Mouse (Mus musculus) kidney, embryonic 16.5 days (tissue): ENCODE results near the gene Ccdc58. TPM values are rescaled to one million over a fixed set of nuclear protein-coding genes. Genes with fewer than 3 reads are reported as not detected.
A peak's percentile ranks its signal among the peaks of the same experiment; 100 is the strongest.
"Not testable (repeated sequence)": the region's sequence is repeated elsewhere in the genome, so short reads cannot be mapped to it uniquely, and the experiment has no call there.

Experiments
- ATAC-seq: fragments of 200-750 bp; cut with Nextera tagmentation; 2 replicates; pipeline ENCODE4 v1.8.0; 2017; ENCODE audit warnings: moderate TSS enrichment; ENCODE audit not compliant: low FRiP score, low TSS enrichment
- H3K27ac ChIP-seq: fragments of 300-500 bp; sonication (generic); 2 replicates; pipeline ENCODE4 v1.5.1; 2014; ENCODE audit warnings: low read length
- H3K27me3 ChIP-seq: fragments of 300-500 bp; sonication (generic); 2 replicates; pipeline ENCODE4 v1.6.1; 2014; ENCODE audit warnings: low read length, control low read depth, mixed read lengths; ENCODE audit not compliant: insufficient read depth
- H3K36me3 ChIP-seq: fragments of 300-500 bp; sonication (generic); 2 replicates; pipeline ENCODE4 v1.6.1; 2014; ENCODE audit warnings: low read length, control low read depth, mixed read lengths; ENCODE audit not compliant: insufficient read depth
- H3K4me1 ChIP-seq: fragments of 300-500 bp; sonication (generic); 2 replicates; pipeline ENCODE4 v1.6.1; 2014; ENCODE audit warnings: low read length, control low read depth, mixed read lengths; ENCODE audit not compliant: insufficient read depth
- H3K4me2 ChIP-seq: fragments of 300-500 bp; sonication (generic); replicated peaks from 2 replicates; pipeline ENCODE4 v1.6.1; 2014; ENCODE audit warnings: low read depth, low read length
- H3K4me3 ChIP-seq: fragments of 300-500 bp; sonication (generic); 2 replicates; pipeline ENCODE4 v1.5.1; 2014; ENCODE audit warnings: mild to moderate bottlenecking, low read length
- H3K9ac ChIP-seq: fragments of 300-500 bp; sonication (generic); replicated peaks from 2 replicates; pipeline ENCODE4 v1.6.1; 2014; ENCODE audit warnings: low read length
- H3K9me3 ChIP-seq: fragments of 300-500 bp; sonication (generic); 2 replicates; pipeline ENCODE4 v1.6.1; 2016; ENCODE audit warnings: low read length, control low read depth
- WGBS: fragments of 180-500 bp; shearing (Covaris S2); extraction: QIAGEN DNeasy Blood & Tissue Kit; methylation state at CpG from one replicate; pipeline ENCODE4 v1.1.7; 2014; 5-methylcytosine and 5-hydroxymethylcytosine counted together
- polyA plus RNA-seq: library from polyadenylated mRNA; unstranded; fragments of >200 nt; fragmentation: Nextera tagmentation; extraction: Ambion mirVana; gene quantifications from 2 replicates; pipeline ENCODE4 v1.2.1, GENCODE M21; 2015

Ccdc58 gene
- polyA plus RNA-seq, 1 experiment from 2014 or later, result 80.7 TPM

- Histone ChIP-seq H3K27me3 (no peaks in the 10 kb centered on the region), H3K4me1 (no peaks in the 10 kb centered on the region), H3K9me3 (peaks cover 4% of the 10 kb centered on the region; the same call in 1 of the 2 replicates), H3K9ac (no peak overlapping the region), H3K4me2 (no peak overlapping the region), H3K27ac (no peak overlapping the region), H3K36me3 (no peaks in the 10 kb centered on the region), H3K4me3 (no peak overlapping the region)
- ATAC-seq, result no peak
- 95% methylated on average over 1 of the region's 1 CpGs for WGBS
Observed at GRCm38 (mm10) chr16:36101526-36101925, 30.0 kb downstream of the Ccdc58 start.

DNA sequence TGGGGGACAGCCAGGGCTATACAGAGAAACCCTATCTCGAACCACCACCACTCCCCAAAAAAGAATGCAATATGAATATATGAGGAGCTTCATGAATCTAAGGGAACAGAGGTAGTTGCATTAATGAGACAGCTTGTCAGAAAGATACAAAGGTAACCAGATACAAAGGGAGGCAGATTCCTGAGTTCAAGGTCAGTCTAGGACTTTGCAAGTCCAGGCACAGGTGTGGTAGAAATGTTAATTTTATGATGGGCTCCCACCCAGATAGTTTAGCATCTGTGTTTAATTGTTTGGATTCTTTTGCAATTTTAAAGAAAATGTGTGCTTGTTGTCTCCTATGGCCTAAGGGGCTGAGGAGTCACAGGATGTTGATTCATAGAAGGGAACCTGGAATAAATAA is 30.7 kb downstream of the Ccdc58 start:
- Histone ChIP-seq H3K4me3 (no peak overlapping the region), H3K27ac (no peak overlapping the region), H3K36me3 (no peaks in the 10 kb centered on the region), H3K9me3 (peaks cover 4% of the 10 kb centered on the region; the same call in 1 of the 2 replicates), H3K4me2 (no peak overlapping the region), H3K4me1 (no peaks in the 10 kb centered on the region), H3K9ac (no peak overlapping the region), H3K27me3 (no peaks in the 10 kb centered on the region)
- ATAC-seq, result no peak
- WGBS, result 86% methylated on average over 1 of the region's 1 CpGs

- H3K27ac ChIP-seq, H3K4me3 ChIP-seq, H3K27me3 ChIP-seq, H3K9ac ChIP-seq, H3K4me1 ChIP-seq, H3K36me3 ChIP-seq, H3K9me3 ChIP-seq, ATAC-seq, H3K4me2 ChIP-seq: not testable (repeated sequence)
Observed at GRCm38 (mm10) chr16:36111486-36111885, 40.0 kb downstream of the Ccdc58 start.

GRCm38 (mm10) chr16:36115751-36116150 is 44.3 kb downstream of the Ccdc58 start:
- ATAC-seq, H3K4me2 ChIP-seq, H3K27ac ChIP-seq, H3K9ac ChIP-seq, H3K27me3 ChIP-seq, H3K9me3 ChIP-seq, H3K36me3 ChIP-seq, H3K4me1 ChIP-seq, H3K4me3 ChIP-seq: not testable (repeated sequence)
- 91% methylated on average over 6 of the region's 6 CpGs for WGBS

GRCm38 (mm10) chr16:36128092-36128491 is 56.6 kb downstream of the Ccdc58 start:
- ATAC-seq, result peak; percentile 57; the same call in 1 of the 2 replicates
- no peak overlapping the region for H3K4me3 ChIP-seq
- no peaks in the 10 kb centered on the region for H3K4me1 ChIP-seq
- H3K36me3 ChIP-seq, result no peaks in the 10 kb centered on the region
- no peak overlapping the region for H3K27ac ChIP-seq
- no peaks in the 10 kb centered on the region for H3K9me3 ChIP-seq
- no peaks in the 10 kb centered on the region for H3K27me3 ChIP-seq
- no peak overlapping the region for H3K4me2 ChIP-seq
- H3K9ac ChIP-seq, result no peak overlapping the region
- 60% methylated on average over 7 of the region's 7 CpGs for WGBS

GRCm38 (mm10) chr16:36131141-36131540 is 59.7 kb downstream of the Ccdc58 start, which contains the start of gene Csta1:
Gene Csta1, minus strand, starts transcription at chr16:36131241.
- Histone ChIP-seq H3K4me3 (no peak within 1 kb of the TSS), H3K27me3 (no peaks in the 10 kb centered on the region), H3K4me2 (no peak within 1 kb of the TSS), H3K9me3 (no peaks in the 10 kb centered on the region), H3K27ac (no peak within 1 kb of the TSS), H3K36me3 (no peaks in the 10 kb centered on the region), H3K4me1 (no peaks in the 10 kb centered on the region), H3K9ac (no peak within 1 kb of the TSS)
- WGBS, result 82% methylated on average over 1 of the region's 1 CpGs
- no peak for ATAC-seq

GRCm38 (mm10) chr16:36138201-36138600 is 66.7 kb downstream of the Ccdc58 start:
- no peak overlapping the region for H3K4me2 ChIP-seq
- H3K9ac ChIP-seq, result no peak overlapping the region
- H3K9me3 ChIP-seq, result no peaks in the 10 kb centered on the region
- H3K27ac ChIP-seq, result no peak overlapping the region
- no peak for ATAC-seq
- H3K27me3 ChIP-seq, result no peaks in the 10 kb centered on the region
- H3K4me1 ChIP-seq, result no peaks in the 10 kb centered on the region
- no peaks in the 10 kb centered on the region for H3K36me3 ChIP-seq
- H3K4me3 ChIP-seq, result no peak overlapping the region
- WGBS, result 75% methylated on average over 2 of the region's 2 CpGs

Other genes starting within 250 kb of the Ccdc58 start
- gene Parp14, start 200.1 kb upstream of the Ccdc58 start, polyA plus RNA-seq, result 1.3 and 1.4 TPM in 2 replicates
- gene Parp9, start 133.2 kb upstream of the Ccdc58 start, polyA plus RNA-seq, result 4.8 and 5.0 TPM in 2 replicates
- 3.9 and 4.5 TPM in 2 replicates for gene Dtx3l, start 132.5 kb upstream of the Ccdc58 start, polyA plus RNA-seq
- 35.9 and 38.2 TPM in 2 replicates for gene Kpna1, start 92.9 kb upstream of the Ccdc58 start, polyA plus RNA-seq
- gene Wdr5b, start 30.5 kb upstream of the Ccdc58 start, polyA plus RNA-seq, result 8.5 and 9.3 TPM in 2 replicates
- 317 and 325 TPM in 2 replicates for gene Fam162a, start 91 bp upstream of the Ccdc58 start, polyA plus RNA-seq
- 0.05 and 0.12 TPM in 2 replicates for gene Csta1, start 59.6 kb downstream of the Ccdc58 start, polyA plus RNA-seq
- 1.0 TPM in 2 replicates for gene Stfa2l1, start 85.1 kb downstream of the Ccdc58 start, polyA plus RNA-seq
- gene Gm5483, start 112.5 kb downstream of the Ccdc58 start, polyA plus RNA-seq, result 1.6 and 1.7 TPM in 2 replicates
- 0.74 TPM in 1 of 2 replicates, not detected in the other for gene Gm5416, start 138.7 kb downstream of the Ccdc58 start, polyA plus RNA-seq
- not detected in 2 replicates for gene 2010005H15Rik, start 149.8 kb downstream of the Ccdc58 start, polyA plus RNA-seq
- 2.9 and 4.2 TPM in 2 replicates for gene Stfa1, start 205.3 kb downstream of the Ccdc58 start, polyA plus RNA-seq